In the genomic region with DNA sequence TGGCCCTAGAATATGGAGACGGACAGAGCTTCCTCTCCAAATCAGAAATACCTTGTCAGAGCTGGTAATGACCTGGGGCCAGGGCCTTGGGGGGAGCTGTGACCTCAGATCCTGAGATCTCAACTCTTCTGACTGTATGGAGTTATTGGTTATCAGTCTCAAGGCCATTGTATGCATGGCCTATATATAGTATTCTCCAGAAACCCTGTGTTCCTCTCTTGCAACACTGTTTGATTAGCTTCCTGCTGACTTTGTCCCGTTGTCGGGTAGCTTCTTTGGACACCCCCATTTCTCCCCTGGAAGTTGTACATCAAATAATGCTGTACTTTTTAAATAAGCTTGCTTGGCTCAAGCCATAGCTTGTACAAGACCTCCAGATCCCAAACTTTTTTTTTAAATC, we compare ENCODE assay signal across 16 mouse cellular contexts.
"Had no signal": no experiment of that assay in that cellular context is flagged by ENCODE, and none has a peak within 500 bp of the region (broad histone marks: within the 10 kb centered on the region; RNA-seq: fewer than 3 reads in every experiment).

No protein-coding gene starts in this region.

- H3K9me3 ChIP-seq: lung, embryonic 15.5 days; megakaryocyte, embryonic 14.5 days; midbrain, embryonic 13.5 days; midbrain, embryonic 15.5 days; neural tube, embryonic 12.5 days; stomach, embryonic 15.5 days had no signal

- DNase-seq: lung, adult 2 months; lung, postnatal 4 days; right cerebral cortex, postnatal 14 days; thymus, adult 2 months; thymus, postnatal 25 days; thymus, postnatal 4 days had no signal

- H3K36me3 ChIP-seq: lung, embryonic 15.5 days; midbrain, embryonic 13.5 days; midbrain, embryonic 15.5 days; neural tube, embryonic 12.5 days; stomach, embryonic 15.5 days had no signal

- H3K4me2 ChIP-seq: lung, embryonic 15.5 days; midbrain, embryonic 11.5 days; midbrain, embryonic 13.5 days; midbrain, embryonic 15.5 days; neural tube, embryonic 12.5 days; stomach, embryonic 15.5 days had no signal

- H3K27ac ChIP-seq: liver, embryonic 14.5 days; lung, embryonic 15.5 days; midbrain, embryonic 13.5 days; midbrain, embryonic 15.5 days; neural tube, embryonic 12.5 days; stomach, embryonic 15.5 days; stomach, postnatal 0 days had no signal

- ATAC-seq: lung, postnatal 0 days; midbrain, embryonic 13.5 days; midbrain, embryonic 15.5 days had no signal

- H3K4me3 ChIP-seq: lung, embryonic 15.5 days; megakaryocyte, embryonic 14.5 days; midbrain, embryonic 13.5 days; midbrain, embryonic 15.5 days; neural tube, embryonic 12.5 days; stomach, embryonic 15.5 days had no signal

- H3K9ac ChIP-seq: liver, embryonic 14.5 days; lung, embryonic 15.5 days; midbrain, embryonic 13.5 days; midbrain, embryonic 15.5 days; neural tube, embryonic 12.5 days; stomach, embryonic 15.5 days had no signal
